Mouse (Mus musculus): ENCODE data around the gene Kcnip4. TPM values are rescaled to one million over a fixed set of nuclear protein-coding genes. Genes with fewer than 3 reads are reported as not detected.

Gene Kcnip4
- polyA plus RNA-seq, 1 experiment from 2014 or later, result 0.38 TPM

DNA sequence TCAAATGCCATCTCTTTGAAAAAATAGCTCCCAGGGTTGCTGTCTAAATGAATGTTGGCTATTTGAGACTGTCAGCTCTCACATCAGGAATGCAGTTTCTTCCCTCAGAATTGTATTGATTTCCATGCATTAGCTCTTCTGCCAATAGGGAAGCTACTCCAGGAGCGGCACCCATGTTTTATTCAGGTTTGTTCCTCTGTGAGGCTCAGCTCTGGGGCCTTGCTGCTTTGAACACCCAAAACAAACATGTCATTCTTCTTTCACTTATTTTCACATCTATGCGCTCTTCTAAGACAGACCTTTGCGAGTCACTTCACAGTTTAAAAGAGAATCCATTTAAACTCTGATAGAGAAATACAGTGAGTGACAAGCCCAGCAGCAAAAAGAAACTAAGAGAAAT, 862.2 kb downstream of the Kcnip4 start:
- no peak overlapping the region for H3K4me3 ChIP-seq (ENCODE audit: low read depth, low read length)
- H3K9ac ChIP-seq (ENCODE audit: low read depth, low read length), result no peak overlapping the region
- no peaks in the 10 kb centered on the region for H3K4me1 ChIP-seq (replicated peaks; ENCODE audit: control insufficient read depth, insufficient read depth, low read length)
- H3K4me2 ChIP-seq, result no peak overlapping the region
- no peaks in the 10 kb centered on the region for H3K36me3 ChIP-seq (ENCODE audit: control insufficient read depth, insufficient read depth, low read length)
- ATAC-seq (replicated peaks; ENCODE audit: low FRiP score), result no peak
- DNase-seq (ENCODE audit: low spot score), result no peak
- WGBS, result 89% methylated on average over 3 of the region's 3 CpGs
- H3K27ac ChIP-seq (ENCODE audit: low read depth, low read length), result no peak overlapping the region
- H3K27me3 ChIP-seq (replicated peaks; ENCODE audit: control insufficient read depth, insufficient read depth, low read length), result no peaks in the 10 kb centered on the region
- H3K9me3 ChIP-seq (ENCODE audit: control insufficient read depth, low read length), result no peaks in the 10 kb centered on the region

DNA sequence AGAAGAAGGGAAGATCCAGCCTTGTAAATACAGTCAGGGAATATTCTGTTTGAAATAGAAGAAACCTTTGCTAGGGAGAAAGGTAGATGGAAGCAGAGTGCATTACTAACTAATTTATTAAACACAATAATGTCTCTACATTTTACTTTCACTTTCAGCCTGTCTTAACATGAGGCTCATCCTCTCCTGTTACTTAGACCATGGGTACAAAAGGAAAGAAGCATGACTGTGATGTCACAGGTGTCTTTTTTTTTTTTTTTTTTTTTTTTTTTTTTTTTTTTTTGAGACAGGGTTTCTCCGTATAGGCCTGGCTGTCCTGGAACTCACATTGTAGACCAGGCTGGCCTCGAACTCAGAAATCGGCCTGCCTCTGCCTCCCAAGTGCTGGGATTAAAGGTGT, 864.7 kb downstream of the Kcnip4 start:
- DNase-seq (ENCODE audit: low spot score) (no peak), ATAC-seq (replicated peaks; ENCODE audit: low FRiP score) (no peak)
- Histone ChIP-seq H3K4me2 (no peak overlapping the region), H3K9ac (ENCODE audit: low read depth, low read length) (no peak overlapping the region), H3K36me3 (ENCODE audit: control insufficient read depth, insufficient read depth, low read length) (no peaks in the 10 kb centered on the region), H3K9me3 (ENCODE audit: control insufficient read depth, low read length) (no peaks in the 10 kb centered on the region), H3K27me3 (replicated peaks; ENCODE audit: control insufficient read depth, insufficient read depth, low read length) (no peaks in the 10 kb centered on the region), H3K27ac (ENCODE audit: low read depth, low read length) (no peak overlapping the region), H3K4me3 (ENCODE audit: low read depth, low read length) (no peak overlapping the region), H3K4me1 (replicated peaks; ENCODE audit: control insufficient read depth, insufficient read depth, low read length) (no peaks in the 10 kb centered on the region)
- whole genome bisulfite sequencing, result 79% methylated on average over 3 of the region's 3 CpGs

DNA sequence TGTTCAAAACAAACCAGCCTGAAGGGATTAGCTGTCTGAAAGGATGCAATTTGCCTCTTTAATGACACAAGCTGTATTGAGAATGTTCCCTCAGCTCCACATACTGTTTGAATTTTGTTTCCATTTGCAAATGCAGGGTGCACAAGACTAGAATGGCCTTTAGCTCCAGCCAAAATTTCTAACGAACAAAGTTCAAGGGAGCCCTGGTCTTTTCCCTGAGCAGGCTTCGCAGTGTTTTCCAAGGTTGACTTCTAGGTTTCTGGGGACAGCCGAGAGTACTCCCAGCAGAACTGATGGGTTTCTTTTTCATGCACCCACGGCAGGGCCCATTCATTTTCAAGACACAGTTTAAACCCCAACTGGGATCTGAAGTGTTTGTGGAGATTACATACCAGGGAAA, 874.2 kb downstream of the Kcnip4 start:
- no peaks in the 10 kb centered on the region for H3K27me3 ChIP-seq (replicated peaks; ENCODE audit: control insufficient read depth, insufficient read depth, low read length)
- no peak overlapping the region for H3K4me3 ChIP-seq (ENCODE audit: low read depth, low read length)
- DNase-seq (ENCODE audit: low spot score) (no peak), ATAC-seq (replicated peaks; ENCODE audit: low FRiP score) (no peak)
- 68% methylated on average over 4 of the region's 4 CpGs for WGBS
- no peaks in the 10 kb centered on the region for H3K36me3 ChIP-seq (ENCODE audit: control insufficient read depth, insufficient read depth, low read length)
- H3K4me2 ChIP-seq, result no peak overlapping the region
- H3K27ac ChIP-seq (ENCODE audit: low read depth, low read length), result no peak overlapping the region
- no peak overlapping the region for H3K9ac ChIP-seq (ENCODE audit: low read depth, low read length)
- H3K4me1 ChIP-seq (replicated peaks; ENCODE audit: control insufficient read depth, insufficient read depth, low read length), result no peaks in the 10 kb centered on the region
- no peaks in the 10 kb centered on the region for H3K9me3 ChIP-seq (ENCODE audit: control insufficient read depth, low read length)

GRCm38 (mm10) chr5:48636675-48637074, 888.0 kb downstream of the Kcnip4 start:
- H3K9me3 ChIP-seq (ENCODE audit: control insufficient read depth, low read length), result no peaks in the 10 kb centered on the region
- no peak overlapping the region for H3K27ac ChIP-seq (ENCODE audit: low read depth, low read length)
- H3K27me3 ChIP-seq (replicated peaks; ENCODE audit: control insufficient read depth, insufficient read depth, low read length), result no peaks in the 10 kb centered on the region
- DNase-seq (ENCODE audit: low spot score) (no peak), ATAC-seq (replicated peaks; ENCODE audit: low FRiP score) (no peak)
- H3K9ac ChIP-seq (ENCODE audit: low read depth, low read length), result no peak overlapping the region
- H3K36me3 ChIP-seq (ENCODE audit: control insufficient read depth, insufficient read depth, low read length), result no peaks in the 10 kb centered on the region
- 83% methylated on average over 6 of the region's 6 CpGs for WGBS
- no peak overlapping the region for H3K4me2 ChIP-seq
- no peak overlapping the region for H3K4me3 ChIP-seq (ENCODE audit: low read depth, low read length)
- no peaks in the 10 kb centered on the region for H3K4me1 ChIP-seq (replicated peaks; ENCODE audit: control insufficient read depth, insufficient read depth, low read length)

GRCm38 (mm10) chr5:48633631-48634030, 891.1 kb downstream of the Kcnip4 start:
- Histone ChIP-seq H3K4me3 (ENCODE audit: low read depth, low read length) (no peak overlapping the region), H3K36me3 (ENCODE audit: control insufficient read depth, insufficient read depth, low read length) (no peaks in the 10 kb centered on the region), H3K9me3 (ENCODE audit: control insufficient read depth, low read length) (no peaks in the 10 kb centered on the region), H3K27ac (ENCODE audit: low read depth, low read length) (no peak overlapping the region), H3K4me1 (replicated peaks; ENCODE audit: control insufficient read depth, insufficient read depth, low read length) (no peaks in the 10 kb centered on the region), H3K27me3 (replicated peaks; ENCODE audit: control insufficient read depth, insufficient read depth, low read length) (no peaks in the 10 kb centered on the region), H3K4me2 (no peak overlapping the region), H3K9ac (ENCODE audit: low read depth, low read length) (no peak overlapping the region)
- DNase-seq (ENCODE audit: low spot score) (no peak), ATAC-seq (replicated peaks; ENCODE audit: low FRiP score) (no peak)
- WGBS, result 83% methylated on average over 3 of the region's 3 CpGs

- no peak overlapping the region for H3K27ac ChIP-seq (ENCODE audit: low read depth, low read length)
- WGBS, result 77% methylated on average over 7 of the region's 7 CpGs
Measured at GRCm38 (mm10) chr5:48623370-48623769, 901.3 kb downstream of the Kcnip4 start.

DNA sequence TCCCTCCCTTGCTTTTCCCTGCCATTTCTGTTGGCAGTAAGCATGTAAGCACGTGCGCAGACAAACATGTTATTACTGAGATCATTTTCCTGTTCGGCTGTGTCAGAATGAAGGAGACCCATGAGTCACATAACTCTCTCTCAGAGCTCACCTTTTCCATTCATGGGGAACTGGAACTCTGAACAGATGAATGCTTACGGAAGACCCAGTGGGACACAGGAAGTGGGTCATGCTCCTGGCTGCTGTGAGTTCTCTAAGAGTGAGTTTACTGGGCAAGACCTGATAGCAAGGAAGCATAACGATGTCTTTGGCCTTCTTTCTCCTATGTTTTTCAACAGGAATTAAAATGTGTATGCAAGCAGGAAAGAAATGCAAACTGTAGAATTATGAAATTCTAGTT, 917.8 kb downstream of the Kcnip4 start:
- ATAC-seq (replicated peaks; ENCODE audit: low FRiP score), result no peak
- Histone ChIP-seq H3K4me1 (replicated peaks; ENCODE audit: control insufficient read depth, insufficient read depth, low read length) (no peaks in the 10 kb centered on the region), H3K4me3 (ENCODE audit: low read depth, low read length) (no peak overlapping the region), H3K27me3 (replicated peaks; ENCODE audit: control insufficient read depth, insufficient read depth, low read length) (no peaks in the 10 kb centered on the region), H3K4me2 (no peak overlapping the region), H3K36me3 (ENCODE audit: control insufficient read depth, insufficient read depth, low read length) (no peaks in the 10 kb centered on the region), H3K27ac (ENCODE audit: low read depth, low read length) (no peak overlapping the region), H3K9ac (ENCODE audit: low read depth, low read length) (no peak overlapping the region), H3K9me3 (ENCODE audit: control insufficient read depth, low read length) (no peaks in the 10 kb centered on the region)
- 81% methylated on average over 5 of the region's 5 CpGs for WGBS
- DNase-seq (ENCODE audit: low spot score), result no peak

More at GRCm38 (mm10) chr5:48623370-48623769, 901.3 kb downstream of the Kcnip4 start:
- H3K36me3 ChIP-seq (ENCODE audit: control insufficient read depth, insufficient read depth, low read length), result no peaks in the 10 kb centered on the region
- no peaks in the 10 kb centered on the region for H3K4me1 ChIP-seq (replicated peaks; ENCODE audit: control insufficient read depth, insufficient read depth, low read length)
- ATAC-seq (replicated peaks; ENCODE audit: low FRiP score), result no peak
- H3K4me3 ChIP-seq (ENCODE audit: low read depth, low read length), result no peak overlapping the region
- H3K4me2 ChIP-seq, result no peak overlapping the region
- no peak for DNase-seq (ENCODE audit: low spot score)
- no peak overlapping the region for H3K9ac ChIP-seq (ENCODE audit: low read depth, low read length)
- H3K9me3 ChIP-seq (ENCODE audit: control insufficient read depth, low read length), result no peaks in the 10 kb centered on the region
- H3K27me3 ChIP-seq (replicated peaks; ENCODE audit: control insufficient read depth, insufficient read depth, low read length), result no peaks in the 10 kb centered on the region

GRCm38 (mm10) chr5:48606281-48606680, 918.4 kb downstream of the Kcnip4 start:
- no peak for ATAC-seq (replicated peaks; ENCODE audit: low FRiP score)
- Histone ChIP-seq H3K9ac (ENCODE audit: low read depth, low read length) (no peak overlapping the region), H3K4me1 (replicated peaks; ENCODE audit: control insufficient read depth, insufficient read depth, low read length) (no peaks in the 10 kb centered on the region), H3K27me3 (replicated peaks; ENCODE audit: control insufficient read depth, insufficient read depth, low read length) (no peaks in the 10 kb centered on the region), H3K36me3 (ENCODE audit: control insufficient read depth, insufficient read depth, low read length) (no peaks in the 10 kb centered on the region), H3K4me3 (ENCODE audit: low read depth, low read length) (no peak overlapping the region), H3K4me2 (no peak overlapping the region), H3K27ac (ENCODE audit: low read depth, low read length) (no peak overlapping the region), H3K9me3 (ENCODE audit: control insufficient read depth, low read length) (no peaks in the 10 kb centered on the region)
- 87% methylated on average over 9 of the region's 9 CpGs for WGBS
- no peak for DNase-seq (ENCODE audit: low spot score)

DNA sequence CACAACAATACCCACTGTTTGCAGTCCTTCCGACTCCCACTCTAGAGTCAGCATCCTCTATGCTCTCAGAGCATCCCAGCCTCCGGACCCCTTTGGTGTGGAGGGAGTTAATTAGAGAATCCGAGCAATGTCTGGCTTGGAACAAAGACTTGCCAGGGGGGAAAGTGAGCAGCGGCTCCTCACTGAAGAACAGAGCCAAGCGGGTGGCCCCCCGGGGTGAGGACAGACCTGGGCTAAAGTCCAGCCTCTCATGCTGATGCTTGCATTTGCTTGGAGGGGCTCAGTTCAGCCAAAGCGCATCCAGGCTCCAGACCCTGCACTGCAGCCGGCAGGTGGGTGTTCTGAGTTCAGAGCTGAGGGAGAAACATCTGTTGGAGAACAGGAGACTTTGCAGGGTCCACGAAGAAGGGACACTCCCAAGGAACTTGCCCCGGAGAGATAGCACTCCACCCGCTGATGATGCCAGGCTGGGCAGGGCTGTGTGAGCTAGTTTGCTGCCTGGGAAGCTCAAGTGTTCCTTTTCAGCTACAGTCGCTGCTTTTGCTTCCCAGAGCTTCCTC, 925.1 kb downstream of the Kcnip4 start:
- Histone ChIP-seq H3K36me3 (ENCODE audit: control insufficient read depth, insufficient read depth, low read length) (no peaks in the 10 kb centered on the region), H3K27ac (ENCODE audit: low read depth, low read length) (no peak overlapping the region), H3K9me3 (ENCODE audit: control insufficient read depth, low read length) (no peaks in the 10 kb centered on the region), H3K4me2 (peak overlapping the region; percentile 31; the same call in 1 of the 2 replicates), H3K27me3 (replicated peaks; ENCODE audit: control insufficient read depth, insufficient read depth, low read length) (no peaks in the 10 kb centered on the region; the same call in 1 of the 2 replicates), H3K4me3 (ENCODE audit: low read depth, low read length) (peak overlapping the region; percentile 10; the same call in 1 of the 2 replicates), H3K9ac (ENCODE audit: low read depth, low read length) (no peak overlapping the region), H3K4me1 (replicated peaks; ENCODE audit: control insufficient read depth, insufficient read depth, low read length) (no peaks in the 10 kb centered on the region)
- WGBS, result 4% methylated on average over 12 of the region's 12 CpGs
- DNase-seq (ENCODE audit: low spot score), result peak; percentile 32
- no peak for ATAC-seq (replicated peaks; ENCODE audit: low FRiP score)

All from liver, embryonic 11.5 days (tissue).